ENCODE assay signal across 20 mouse cellular contexts in genomic region chr9:120438350-120438749, GRCm38 (mm10). TPM values are rescaled to one million over a fixed set of nuclear protein-coding genes. Genes with fewer than 3 reads are reported as not detected.
DNase-seq lines count a peak whose midpoint lies in the region; ATAC-seq and TF ChIP-seq lines count a peak whose summit lies in the region.
"Had no signal": no experiment of that assay in that cellular context is flagged by ENCODE, and none has a peak within 500 bp of the region (broad histone marks: within the 10 kb centered on the region; RNA-seq: fewer than 3 reads in every experiment).

No protein-coding gene starts in this region.

- H3K9ac ChIP-seq in intestine, postnatal 0 days (ENCODE audit: low read depth, low read length) = no peak overlapping the region
- H3K9ac ChIP-seq in intestine, embryonic 16.5 days (ENCODE audit: low read depth, low read length) = no peak overlapping the region
- no peak overlapping the region for H3K9ac ChIP-seq in midbrain, embryonic 11.5 days (ENCODE audit: low read length)
- H3K9ac ChIP-seq: embryonic facial prominence, embryonic 15.5 days; heart, embryonic 12.5 days; limb, embryonic 15.5 days; midbrain, embryonic 15.5 days had no signal

- TF ChIP-seq POLR2A in brain, embryonic 14.5 days (IDR thresholded peaks at IDR 0.05; ENCODE audit: borderline replicate concordance, extremely low read depth, insufficient read depth, insufficient read length, poor library complexity, severe bottlenecking) = no peak

- no peak overlapping the region for H3K4me2 ChIP-seq in intestine, postnatal 0 days (replicated peaks; ENCODE audit: low read depth)
- H3K4me2 ChIP-seq in intestine, embryonic 16.5 days (ENCODE audit: low read depth, low read length) = no peak overlapping the region
- no peak overlapping the region for H3K4me2 ChIP-seq in midbrain, embryonic 11.5 days
- H3K4me2 ChIP-seq: embryonic facial prominence, embryonic 15.5 days; heart, embryonic 12.5 days; limb, embryonic 15.5 days; midbrain, embryonic 15.5 days had no signal

- H3K27me3 ChIP-seq in intestine, postnatal 0 days (replicated peaks; ENCODE audit: control insufficient read depth, insufficient read depth, low read length) = no peaks in the 10 kb centered on the region
- H3K27me3 ChIP-seq in intestine, embryonic 16.5 days (replicated peaks; ENCODE audit: control insufficient read depth, insufficient read depth, low read length) = no peaks in the 10 kb centered on the region
- H3K27me3 ChIP-seq in midbrain, embryonic 11.5 days (ENCODE audit: control insufficient read depth, insufficient read depth, low read length) = no peaks in the 10 kb centered on the region
- no peaks in the 10 kb centered on the region for H3K27me3 ChIP-seq in midbrain, embryonic 10.5 days (ENCODE audit: low read depth, poor library complexity, severe bottlenecking)
- H3K27me3 ChIP-seq: embryonic facial prominence, embryonic 15.5 days; heart, embryonic 12.5 days; limb, embryonic 15.5 days; midbrain, embryonic 15.5 days had no signal

- no peaks in the 10 kb centered on the region for H3K4me1 ChIP-seq in intestine, postnatal 0 days (replicated peaks; ENCODE audit: control insufficient read depth, insufficient read depth, low read length)
- H3K4me1 ChIP-seq in intestine, embryonic 16.5 days (ENCODE audit: control insufficient read depth, insufficient read depth, low read length) = no peaks in the 10 kb centered on the region
- H3K4me1 ChIP-seq in midbrain, embryonic 11.5 days (ENCODE audit: control insufficient read depth, insufficient read depth, low read length) = no peaks in the 10 kb centered on the region
- H3K4me1 ChIP-seq in midbrain, embryonic 10.5 days = peaks cover 31% of the 10 kb centered on the region
- H3K4me1 ChIP-seq: embryonic facial prominence, embryonic 15.5 days; heart, embryonic 12.5 days; limb, embryonic 15.5 days; midbrain, embryonic 15.5 days had no signal

- ATAC-seq in intestine, postnatal 0 days = no peak
- ATAC-seq in intestine, embryonic 16.5 days = no peak
- ATAC-seq in midbrain, embryonic 11.5 days (ENCODE audit: low FRiP score) = no peak
- ATAC-seq: midbrain, embryonic 15.5 days had no signal

- 100% methylated on average over 1 of the region's 1 CpGs for WGBS in intestine, postnatal 0 days
- 95% methylated on average over 1 of the region's 1 CpGs for WGBS in intestine, embryonic 16.5 days
- WGBS in midbrain, embryonic 11.5 days = 94% methylated on average over 1 of the region's 1 CpGs
- 97% methylated on average over 1 of the region's 1 CpGs for WGBS in midbrain, embryonic 10.5 days

- H3K36me3 ChIP-seq in intestine, postnatal 0 days (ENCODE audit: control insufficient read depth, insufficient read depth) = no peaks in the 10 kb centered on the region
- H3K36me3 ChIP-seq in intestine, embryonic 16.5 days (ENCODE audit: control insufficient read depth, insufficient read depth, low read length) = no peaks in the 10 kb centered on the region
- no peaks in the 10 kb centered on the region for H3K36me3 ChIP-seq in midbrain, embryonic 11.5 days (ENCODE audit: control insufficient read depth, insufficient read depth, low read length)
- H3K36me3 ChIP-seq in midbrain, embryonic 10.5 days = no peaks in the 10 kb centered on the region
- H3K36me3 ChIP-seq: embryonic facial prominence, embryonic 15.5 days; heart, embryonic 12.5 days; limb, embryonic 15.5 days; midbrain, embryonic 15.5 days had no signal

- no peak overlapping the region for H3K27ac ChIP-seq in intestine, postnatal 0 days (ENCODE audit: low read depth, low read length)
- H3K27ac ChIP-seq in intestine, embryonic 16.5 days (ENCODE audit: low read length) = no peak overlapping the region
- H3K27ac ChIP-seq in midbrain, embryonic 11.5 days (ENCODE audit: low read depth, low read length) = no peak overlapping the region
- no peak overlapping the region for H3K27ac ChIP-seq in midbrain, embryonic 10.5 days (replicated peaks)
- H3K27ac ChIP-seq: embryonic facial prominence, embryonic 15.5 days; limb, embryonic 15.5 days; midbrain, embryonic 15.5 days had no signal

- H3K9me3 ChIP-seq in intestine, postnatal 0 days (ENCODE audit: control insufficient read depth) = no peaks in the 10 kb centered on the region
- H3K9me3 ChIP-seq in intestine, embryonic 16.5 days (ENCODE audit: control insufficient read depth, low read length) = no peaks in the 10 kb centered on the region
- no peaks in the 10 kb centered on the region; the same call in 1 of the 2 replicates for H3K9me3 ChIP-seq in midbrain, embryonic 11.5 days (ENCODE audit: control insufficient read depth, low read length)
- H3K9me3 ChIP-seq in midbrain, embryonic 10.5 days (replicated peaks) = 0 out of 2 replicates have a peak, but pooled peaks cover 3% of the 10 kb centered on the region
- H3K9me3 ChIP-seq: embryonic facial prominence, embryonic 15.5 days; limb, embryonic 15.5 days; midbrain, embryonic 15.5 days had no signal

- DNase-seq in midbrain, embryonic 11.5 days (ENCODE audit: low spot score, missing footprints) = peak; percentile 79
- DNase-seq in midbrain, embryonic 10.5 days (ENCODE audit: low spot score) = no peak
- DNase-seq in brain, embryonic 14.5 days (ENCODE audit: low read depth) = no peak
- no peak for DNase-seq in layer of hippocampus, postnatal 36 days
- no peak for DNase-seq in kidney, adult 9 months
- DNase-seq: adrenal gland, postnatal 25 days; cerebellum, adult 9-10 months; gastrocnemius, postnatal 10 days; heart, adult 11 months; kidney, adult 8-10 months; kidney, postnatal 14 days; lung, adult 18-20 months; thymus, postnatal 25 days had no signal

- TF ChIP-seq CTCF in intestine, postnatal 0 days (IDR thresholded peaks at IDR 0.05; ENCODE audit: low read depth) = 0 out of 2 replicates have a peak, but pooled peaks have one; percentile 19
- TF ChIP-seq CTCF in brain, embryonic 14.5 days (IDR thresholded peaks at IDR 0.05; ENCODE audit: borderline replicate concordance, extremely low read depth, insufficient read depth, insufficient read length) = peak; percentile 19; the same call in 1 of the 2 replicates

- no peak overlapping the region for H3K4me3 ChIP-seq in intestine, postnatal 0 days (ENCODE audit: low read depth, low read length)
- no peak overlapping the region for H3K4me3 ChIP-seq in intestine, embryonic 16.5 days (ENCODE audit: low read length)
- H3K4me3 ChIP-seq in midbrain, embryonic 11.5 days (ENCODE audit: low read depth, low read length) = no peak overlapping the region
- H3K4me3 ChIP-seq in midbrain, embryonic 10.5 days = no peak overlapping the region
- H3K4me3 ChIP-seq: embryonic facial prominence, embryonic 15.5 days; heart, embryonic 12.5 days; limb, embryonic 15.5 days; megakaryocyte, embryonic 14.5 days; midbrain, embryonic 15.5 days had no signal

RNA-seq across cellular contexts. Expression of gene Eif1b, which starts 53.7 kb away (rescaled TPM):
- 115 and 123 TPM in 2 replicates for polyA plus RNA-seq in intestine, postnatal 0 days (2015; fragmentation: Nextera tagmentation; extraction: Ambion mirVana)
- 129 and 141 TPM in 2 replicates for polyA plus RNA-seq in intestine, embryonic 16.5 days (2015; fragmentation: Nextera tagmentation; extraction: Ambion mirVana)
- polyA plus RNA-seq in midbrain, embryonic 11.5 days (2014; fragmentation: Nextera tagmentation; extraction: Ambion mirVana) = 291 and 296 TPM in 2 replicates
- 262 and 267 TPM in 2 replicates for polyA plus RNA-seq in midbrain, embryonic 10.5 days (2016; fragmentation: Nextera tagmentation; extraction: Ambion mirVana)
- 156 and 199 TPM in 2 replicates for polyA plus RNA-seq in brain, embryonic 14.5 days (2012; rRNA removed)
- 100 to 1,000 TPM; 194 to 201 TPM for total RNA-seq in layer of hippocampus, postnatal 36 days (2021)
